ENCODE assay signal across 8 mouse cellular contexts in genomic region chr14:28507011-28507410, GRCm38 (mm10). TPM values are rescaled to one million over a fixed set of nuclear protein-coding genes. Genes with fewer than 3 reads are reported as not detected.
DNase-seq lines count a peak whose midpoint lies in the region; ATAC-seq and TF ChIP-seq lines count a peak whose summit lies in the region.

No protein-coding gene starts in this region.

- H3K27me3 ChIP-seq in kidney, postnatal 0 days (ENCODE audit: insufficient read depth, low read length): 0 out of 2 replicates have a peak, but pooled peaks cover 18% of the 10 kb centered on the region
- peaks cover 21% of the 10 kb centered on the region for H3K27me3 ChIP-seq in intestine, embryonic 14.5 days (replicated peaks; ENCODE audit: control insufficient read depth, insufficient read depth, low read length)
- H3K27me3 ChIP-seq in myocyte (ENCODE audit: control insufficient read depth, insufficient read depth, insufficient read length): peaks cover 25% of the 10 kb centered on the region

- no peak for TF ChIP-seq CTCF in kidney, postnatal 0 days (IDR thresholded peaks at IDR 0.05; ENCODE audit: low read depth)
- no peak for TF ChIP-seq CTCF in embryonic fibroblast, embryonic 13.5 days (IDR thresholded peaks at IDR 0.05; ENCODE audit: borderline replicate concordance, insufficient read depth, low read length)

- H3K4me3 ChIP-seq in kidney, postnatal 0 days (replicated peaks; ENCODE audit: low read depth, low read length): peak overlapping the region; percentile 53
- peak overlapping the region; percentile 59 for H3K4me3 ChIP-seq in embryonic fibroblast, embryonic 13.5 days (ENCODE audit: insufficient read depth, low read length)
- peak overlapping the region; percentile 82 for H3K4me3 ChIP-seq in intestine, embryonic 14.5 days (ENCODE audit: low read depth, low read length)
- peak overlapping the region; percentile 20 for H3K4me3 ChIP-seq in myocyte

- H3K4me2 ChIP-seq in kidney, postnatal 0 days (ENCODE audit: low read length): peak overlapping the region; percentile 86
- peak overlapping the region; percentile 64 for H3K4me2 ChIP-seq in intestine, embryonic 14.5 days (ENCODE audit: low read length)
- peak overlapping the region; percentile 32 for H3K4me2 ChIP-seq in myocyte (ENCODE audit: low read depth)

- H3K4me1 ChIP-seq in kidney, postnatal 0 days (replicated peaks; ENCODE audit: insufficient read depth, low read length): peaks cover 14% of the 10 kb centered on the region; the same call in 1 of the 2 replicates
- H3K4me1 ChIP-seq in embryonic fibroblast, embryonic 13.5 days (ENCODE audit: control insufficient read depth, insufficient read depth, low read length): 0 out of 2 replicates have a peak, but pooled peaks cover 5% of the 10 kb centered on the region
- H3K4me1 ChIP-seq in intestine, embryonic 14.5 days (replicated peaks; ENCODE audit: control insufficient read depth, insufficient read depth, low read length): no peaks in the 10 kb centered on the region; the same call in 1 of the 2 replicates

- under 1% methylated on average over 15 of the region's 15 CpGs for WGBS in kidney, postnatal 0 days
- WGBS in intestine, embryonic 14.5 days: under 1% methylated on average over 15 of the region's 15 CpGs

- ATAC-seq in kidney, postnatal 0 days (replicated peaks; ENCODE audit: low FRiP score, low read depth): no peak
- no peak for ATAC-seq in intestine, embryonic 14.5 days (replicated peaks; ENCODE audit: low FRiP score, low TSS enrichment, low read depth)

- H3K9me3 ChIP-seq in kidney, postnatal 0 days (replicated peaks; ENCODE audit: low read length): no peaks in the 10 kb centered on the region
- H3K9me3 ChIP-seq in intestine, embryonic 14.5 days (ENCODE audit: control insufficient read depth, low read length): no peaks in the 10 kb centered on the region

- DNase-seq in kidney, postnatal 0 days (ENCODE audit: low spot score): peak; percentile 39
- DNase-seq in kidney, postnatal 25 days: no peak
- DNase-seq in intestine, embryonic 14.5 days (ENCODE audit: low spot score): no peak
- DNase-seq in Muller cell, postnatal 12 days (ENCODE audit: inconsistent ontology term): no peak
- DNase-seq in urinary bladder, adult 18-20 months (ENCODE audit: low spot score in 2 of 2): no peak
- no peak for DNase-seq in urinary bladder, postnatal 10 days (ENCODE audit: low spot score)

- H3K27ac ChIP-seq in kidney, postnatal 0 days: 0 out of 2 replicates have a peak overlapping the region, but pooled peaks have one; percentile 89
- peak overlapping the region; percentile 92 for H3K27ac ChIP-seq in embryonic fibroblast, embryonic 13.5 days (ENCODE audit: insufficient read depth, low read length)
- H3K27ac ChIP-seq in intestine, embryonic 14.5 days (ENCODE audit: low read depth): peak overlapping the region; percentile 98

- no peaks in the 10 kb centered on the region for H3K79me2 ChIP-seq in myocyte (ENCODE audit: control insufficient read depth, insufficient read depth)

- TF ChIP-seq POLR2A in embryonic fibroblast, embryonic 13.5 days (IDR thresholded peaks at IDR 0.05; ENCODE audit: low read depth, low read length): peak; percentile 43; the same call in 1 of the 2 replicates
- TF ChIP-seq POLR2A in myocyte (IDR thresholded peaks at IDR 0.05; ENCODE audit: insufficient read length, low read depth): no peak

- peak overlapping the region; percentile 58 for H3K9ac ChIP-seq in kidney, postnatal 0 days (ENCODE audit: low read depth, low read length)
- H3K9ac ChIP-seq in intestine, embryonic 14.5 days (ENCODE audit: low read length): peak overlapping the region; percentile 91

- no peaks in the 10 kb centered on the region for H3K36me3 ChIP-seq in kidney, postnatal 0 days (ENCODE audit: insufficient read depth, low read length)
- peaks cover under 1% of the 10 kb centered on the region; the same call in 1 of the 2 replicates for H3K36me3 ChIP-seq in intestine, embryonic 14.5 days (ENCODE audit: control insufficient read depth, insufficient read depth, low read length)
- H3K36me3 ChIP-seq in myocyte (ENCODE audit: control insufficient read depth, insufficient read depth): no peaks in the 10 kb centered on the region

- no peak overlapping the region for H3ac ChIP-seq in myocyte (ENCODE audit: control insufficient read depth, insufficient read length)

TF ChIP-seq in myocyte, 11 proteins besides CTCF, POLR2A, EP300 and RAD21:
- TF ChIP-seq SRF (IDR thresholded peaks at IDR 0.05; ENCODE audit: control insufficient read depth, insufficient read length, low read depth): no peak

RNA-seq across cellular contexts. Expression of gene Wnt5a, which starts 2.5 kb away (rescaled TPM):
- polyA plus RNA-seq in kidney, postnatal 0 days (2015; fragmentation: Nextera tagmentation; extraction: Ambion mirVana): 23.3 and 25.7 TPM in 2 replicates
- polyA plus RNA-seq in embryonic fibroblast, embryonic 13.5 days (2011; ENCODE audit: insufficient read length, low read depth, missing spikeins): 90.9 and 112 TPM in 2 replicates
- polyA plus RNA-seq in intestine, embryonic 14.5 days (2014; fragmentation: Nextera tagmentation; extraction: Ambion mirVana): 37.0 and 49.8 TPM in 2 replicates
- 1.3 TPM for polyA plus RNA-seq in myocyte (2012; fragmentation: generic; extraction: Trizol)

Comparison
In these comparisons a context has a peak if more than half of its experiments do, and no peak if none do; other contexts are left out.
1. H3K4me2 ChIP-seq: peak in every context shown above with its lines; median percentile 86 in kidney, postnatal 0 days; 64 in intestine, embryonic 14.5 days; 32 in myocyte.
2. H3K4me3 ChIP-seq: peak in every context shown above with its lines; median percentile 82 in intestine, embryonic 14.5 days; 59 in embryonic fibroblast, embryonic 13.5 days; 53 in kidney, postnatal 0 days; 20 in myocyte.
3. RNA of gene Wnt5a, which starts 2.5 kb away (polyA plus RNA-seq): 90.9 to 112 TPM in embryonic fibroblast, embryonic 13.5 days, 37.0 to 49.8 TPM in intestine, embryonic 14.5 days and 23.3 to 25.7 TPM in kidney, postnatal 0 days; 1.3 TPM in myocyte (single experiment); every median in the first group is over 10 times any median in the second.
4. Peak in every context shown above with its lines, with median percentiles within 50 percentile points of each other: H3K27ac ChIP-seq.